Mouse (Mus musculus) lung, postnatal 0 days (tissue): ENCODE data around the gene 2410004B18Rik. TPM values are rescaled to one million over a fixed set of nuclear protein-coding genes. Genes with fewer than 3 reads are reported as not detected.
A peak's percentile ranks its signal among the peaks of the same experiment; 100 is the strongest.
"Not testable (repeated sequence)": the region's sequence is repeated elsewhere in the genome, so short reads cannot be mapped to it uniquely, and the experiment has no call there.

Experiments
- ATAC-seq: fragments of 200-750 bp; cut with Nextera tagmentation; 2 replicates; pipeline ENCODE4 v1.8.0; 2017; ENCODE audit warnings: moderate library complexity
- DNase-seq: peaks from one replicate; pipeline ENCODE4 v3.0.0-alpha.2; 2016; ENCODE audit warnings: low spot score
- H3K27ac ChIP-seq: fragments of 300-500 bp; sonication (generic); 2 replicates; pipeline ENCODE4 v1.5.1; 2014; ENCODE audit warnings: antibody characterized with exemption, mild to moderate bottlenecking, low read length, mixed read lengths
- H3K27me3 ChIP-seq: fragments of 300-500 bp; sonication (generic); replicated peaks from 2 replicates; pipeline ENCODE4 v1.6.1; 2014; ENCODE audit warnings: low read length, mixed read lengths; ENCODE audit not compliant: insufficient read depth
- H3K36me3 ChIP-seq: fragments of 300-500 bp; sonication (generic); 2 replicates; pipeline ENCODE4 v1.6.1; 2014; ENCODE audit warnings: low read length, mixed read lengths; ENCODE audit not compliant: insufficient read depth
- H3K4me1 ChIP-seq: fragments of 300-500 bp; sonication (generic); 2 replicates; pipeline ENCODE4 v1.6.1; 2014; ENCODE audit warnings: antibody characterized with exemption, low read depth, low read length, mixed read lengths; ENCODE audit not compliant: insufficient read depth
- H3K4me2 ChIP-seq: fragments of 300-500 bp; sonication (generic); replicated peaks from 2 replicates; pipeline ENCODE4 v1.6.1; 2014; ENCODE audit warnings: low read depth, mild to moderate bottlenecking, low read length, moderate library complexity, mixed read lengths
- H3K4me3 ChIP-seq: fragments of 300-500 bp; sonication (generic); 2 replicates; pipeline ENCODE4 v1.5.1; 2014; ENCODE audit warnings: low read depth, low read length
- H3K9ac ChIP-seq: fragments of 300-500 bp; sonication (generic); replicated peaks from 2 replicates; pipeline ENCODE4 v1.6.1; 2014; ENCODE audit warnings: low read depth, mild to moderate bottlenecking
- H3K9me3 ChIP-seq: fragments of 300-500 bp; sonication (generic); 2 replicates; pipeline ENCODE4 v1.6.1; 2016; ENCODE audit warnings: low read length, mixed read lengths
- CTCF ChIP-seq: IDR thresholded peaks from 2 replicates; pipeline ENCODE4 v1.5.1; 2016; ENCODE audit warnings: antibody characterized with exemption, mild to moderate bottlenecking
- EP300 ChIP-seq: IDR thresholded peaks from 2 replicates; pipeline ENCODE4 v1.6.1; 2016; ENCODE audit warnings: antibody characterized with exemption, mild to moderate bottlenecking, control low read depth
- WGBS: fragments of 180-500 bp; shearing (Covaris S2); extraction: QIAGEN DNeasy Blood & Tissue Kit; methylation state at CpG from one replicate; pipeline ENCODE4 v1.1.7; 2014; 5-methylcytosine and 5-hydroxymethylcytosine counted together
- polyA plus RNA-seq: library from polyadenylated mRNA; unstranded; fragments of >200 nt; fragmentation: Nextera tagmentation; extraction: Ambion mirVana; gene quantifications from 2 replicates; pipeline ENCODE4 v1.2.1, GENCODE M21; 2015

The 2410004B18Rik gene
- polyA plus RNA-seq, 1 experiment from 2014 or later: 40.2 TPM

DNA sequence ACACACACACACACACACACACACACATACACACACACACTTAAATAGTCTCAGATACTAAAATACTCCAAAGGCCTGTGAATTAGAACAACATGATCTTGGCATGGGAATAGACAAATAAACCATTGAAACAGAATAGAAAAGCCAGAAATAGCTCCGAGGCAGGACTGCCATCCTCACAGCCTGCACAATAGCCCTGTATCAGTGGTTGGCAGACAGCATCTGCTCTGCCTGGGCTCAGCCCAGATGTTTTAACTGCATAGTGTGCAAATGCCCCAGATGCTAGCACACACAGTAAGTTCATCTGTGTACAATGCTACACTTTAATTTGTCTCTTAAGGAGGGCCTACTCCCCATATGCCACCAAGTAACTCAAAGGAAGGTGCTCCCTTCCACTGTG lies 22.0 kb downstream of the 2410004B18Rik start:
- no peak overlapping the region for H3K4me3 ChIP-seq
- peak; percentile 26 for DNase-seq
- H3K36me3 ChIP-seq: no peaks in the 10 kb centered on the region
- peaks cover 11% of the 10 kb centered on the region; the same call in 1 of the 2 replicates for H3K4me1 ChIP-seq
- no peak overlapping the region for H3K9ac ChIP-seq
- ATAC-seq: no peak
- H3K27me3 ChIP-seq: no peaks in the 10 kb centered on the region
- no peak overlapping the region for H3K4me2 ChIP-seq
- H3K9me3 ChIP-seq: no peaks in the 10 kb centered on the region
- no peak overlapping the region for H3K27ac ChIP-seq
- whole genome bisulfite sequencing: 32% methylated on average over 1 of the region's 1 CpGs
- TF ChIP-seq EP300 (no peak), CTCF (no peak)

GRCm38 (mm10) chr3:145962411-145962810 lies 24.6 kb downstream of the 2410004B18Rik start:
- peak overlapping the region; percentile 89 for H3K27ac ChIP-seq
- ATAC-seq (no peak), DNase-seq (peak; percentile 61)
- H3K27me3 ChIP-seq: no peaks in the 10 kb centered on the region
- no peak overlapping the region for H3K9ac ChIP-seq
- peaks cover 11% of the 10 kb centered on the region; the same call in 1 of the 2 replicates for H3K4me1 ChIP-seq
- 35% methylated on average over 9 of the region's 9 CpGs for WGBS
- H3K36me3 ChIP-seq: no peaks in the 10 kb centered on the region
- TF ChIP-seq EP300 (no peak), CTCF (no peak)
- H3K9me3 ChIP-seq: no peaks in the 10 kb centered on the region
- H3K4me3 ChIP-seq: no peak overlapping the region
- H3K4me2 ChIP-seq: no peak overlapping the region

DNA sequence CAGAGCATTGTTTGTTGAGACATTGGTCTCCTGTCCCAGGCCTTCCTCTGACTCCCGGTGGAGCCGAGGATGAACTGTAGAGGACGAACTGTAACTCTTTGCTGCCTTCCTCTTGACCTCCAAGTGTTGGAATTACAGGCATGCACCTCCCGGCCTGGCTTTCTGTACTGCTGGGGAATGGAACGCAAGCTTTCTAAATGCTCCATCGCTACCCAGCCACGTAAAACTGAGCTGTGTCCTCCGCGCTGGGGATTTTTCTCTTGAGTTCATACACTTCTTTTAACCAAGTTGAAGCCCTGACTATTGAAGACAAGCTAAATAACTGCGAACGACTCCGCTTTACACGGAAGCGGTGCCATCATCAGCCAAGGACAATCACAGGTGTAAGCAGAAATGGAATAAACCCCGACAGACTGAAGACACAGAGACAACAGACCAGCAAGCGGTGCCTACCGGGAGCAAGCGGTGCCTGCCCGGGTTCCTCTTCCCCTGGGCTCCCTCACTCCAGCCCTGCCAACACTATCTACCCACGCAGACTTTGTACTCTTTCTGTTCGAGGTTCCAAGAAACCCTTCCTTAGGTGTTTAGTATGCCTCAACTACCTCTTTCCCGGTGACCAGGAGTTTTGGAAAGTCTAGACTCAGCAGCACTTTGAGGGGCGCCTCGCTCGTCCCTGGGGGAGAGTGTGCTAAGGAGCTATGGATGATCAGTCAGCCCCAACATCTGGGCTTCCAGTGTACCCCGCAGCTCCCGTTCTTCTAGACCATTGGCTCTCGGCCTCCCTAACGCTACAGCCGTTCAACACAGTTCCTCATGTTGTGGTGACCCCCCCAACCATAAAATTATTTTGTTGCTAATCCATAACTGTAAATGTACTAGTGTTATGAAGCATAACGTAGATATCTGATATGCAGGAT lies 25.5 kb downstream of the 2410004B18Rik start:
- H3K36me3 ChIP-seq: no peaks in the 10 kb centered on the region
- H3K4me3 ChIP-seq: peak overlapping the region; percentile 6; the same call in 1 of the 2 replicates
- WGBS: 22% methylated on average over 31 of the region's 31 CpGs
- peak overlapping the region; percentile 89 for H3K27ac ChIP-seq
- no peak overlapping the region for H3K9ac ChIP-seq
- TF ChIP-seq CTCF: 0 out of 2 replicates have a peak, but pooled peaks have one; percentile 16
- no peak for TF ChIP-seq EP300
- ATAC-seq (0 out of 2 replicates have a peak, but pooled peaks have one; percentile 11), DNase-seq (peak; percentile 84)
- no peaks in the 10 kb centered on the region for H3K27me3 ChIP-seq
- peak overlapping the region; percentile 6 for H3K4me2 ChIP-seq
- H3K9me3 ChIP-seq: no peaks in the 10 kb centered on the region
- H3K4me1 ChIP-seq: peaks cover 11% of the 10 kb centered on the region; the same call in 1 of the 2 replicates

DNA sequence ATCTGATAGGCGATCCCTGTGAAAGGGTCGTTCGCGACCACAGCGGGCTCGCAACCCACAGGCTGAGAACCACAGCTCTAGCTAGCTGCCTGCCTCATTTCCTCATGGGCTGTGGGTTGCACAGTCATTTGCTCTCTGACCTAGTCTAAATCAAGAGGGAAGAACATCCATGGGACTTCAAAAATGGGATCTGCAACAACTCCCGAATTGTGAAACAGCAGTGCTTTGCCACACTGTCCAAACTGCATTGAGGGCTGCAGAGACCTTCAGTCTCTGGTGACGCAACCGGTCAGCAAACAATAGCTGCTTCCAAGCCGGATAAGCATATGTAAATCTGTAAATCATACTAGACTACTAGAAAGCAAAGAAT lies 26.2 kb downstream of the 2410004B18Rik start:
- TF ChIP-seq EP300: no peak
- H3K9ac ChIP-seq: no peak overlapping the region
- 0 out of 2 replicates have a peak overlapping the region, but pooled peaks have one; percentile 4 for H3K4me3 ChIP-seq
- H3K27ac ChIP-seq: peak overlapping the region; percentile 89
- ATAC-seq: peak; percentile 90
- peaks cover 11% of the 10 kb centered on the region; the same call in 1 of the 2 replicates for H3K4me1 ChIP-seq
- DNase-seq: peak; percentile 96
- peak overlapping the region; percentile 6 for H3K4me2 ChIP-seq
- H3K9me3 ChIP-seq: no peaks in the 10 kb centered on the region
- H3K27me3 ChIP-seq: no peaks in the 10 kb centered on the region
- no peaks in the 10 kb centered on the region for H3K36me3 ChIP-seq
- WGBS: 15% methylated on average over 10 of the region's 10 CpGs

DNA sequence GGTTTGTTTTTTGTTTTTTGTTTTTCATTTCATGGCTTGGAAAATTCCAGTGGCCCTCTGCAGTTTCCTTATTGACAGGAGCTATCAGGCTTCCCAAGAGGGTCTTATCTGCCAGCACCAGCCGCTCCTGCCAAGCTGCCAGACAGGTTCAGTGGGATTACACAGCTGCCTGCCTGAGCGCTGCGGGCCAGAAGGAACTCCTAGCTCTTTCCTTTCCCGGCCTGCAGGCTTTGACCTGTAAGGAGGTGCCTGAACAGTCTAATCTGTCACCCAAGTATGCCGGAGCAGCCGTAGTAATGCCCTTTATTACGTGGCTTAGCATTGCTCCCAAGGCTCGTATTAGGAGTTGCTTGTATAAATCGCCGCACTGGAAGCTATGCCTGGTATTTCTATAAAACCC lies 26.7 kb downstream of the 2410004B18Rik start:
- DNase-seq: peak; percentile 93
- no peaks in the 10 kb centered on the region for H3K36me3 ChIP-seq
- peak overlapping the region; percentile 89 for H3K27ac ChIP-seq
- WGBS: 2% methylated on average over 10 of the region's 10 CpGs
- H3K4me2 ChIP-seq: peak overlapping the region; percentile 6
- no peaks in the 10 kb centered on the region for H3K9me3 ChIP-seq
- no peaks in the 10 kb centered on the region for H3K27me3 ChIP-seq
- peaks cover 11% of the 10 kb centered on the region; the same call in 1 of the 2 replicates for H3K4me1 ChIP-seq
- H3K9ac ChIP-seq: no peak overlapping the region
- H3K4me3 ChIP-seq: no peak overlapping the region
- ATAC-seq: peak; percentile 88
- 0 out of 2 replicates have a peak, but pooled peaks have one; percentile 7 for TF ChIP-seq CTCF
- TF ChIP-seq EP300: peak; percentile 84

DNA sequence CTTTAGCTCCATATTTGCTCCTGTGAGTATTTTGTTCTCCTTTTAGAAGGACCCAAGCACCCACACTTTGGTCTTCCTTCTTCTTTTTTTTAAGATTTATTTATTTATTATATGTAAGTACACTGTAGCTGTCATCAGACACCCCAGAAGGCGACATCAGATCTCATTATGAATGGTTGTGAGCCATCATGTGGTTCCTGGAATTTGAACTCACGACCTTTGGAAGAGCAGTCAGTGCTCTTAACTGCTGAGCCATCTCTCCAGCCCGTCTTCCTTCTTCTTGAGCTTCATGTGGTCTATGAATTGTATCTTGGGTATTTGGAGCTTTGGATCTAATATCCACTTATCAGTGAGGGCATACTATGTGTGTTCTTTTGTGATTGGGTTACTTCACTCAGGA lies 27.8 kb downstream of the 2410004B18Rik start:
- H3K4me1 ChIP-seq: peaks cover 11% of the 10 kb centered on the region; the same call in 1 of the 2 replicates
- 68% methylated on average over 3 of the region's 3 CpGs for WGBS
- H3K9ac ChIP-seq, H3K4me3 ChIP-seq, H3K27ac ChIP-seq, H3K4me2 ChIP-seq, ATAC-seq, H3K27me3 ChIP-seq, DNase-seq, H3K36me3 ChIP-seq, H3K9me3 ChIP-seq: not testable (repeated sequence)
